Mouse (Mus musculus): ENCODE measurements around the gene Slc45a2. TPM values are rescaled to one million over a fixed set of nuclear protein-coding genes. Genes with fewer than 3 reads are reported as not detected.
A peak's percentile ranks its signal among the peaks of the same experiment; 100 is the strongest.

The Slc45a2 gene
- total and polyA plus RNA-seq, 2 experiments from 2014 or later, result 0.09 TPM; not detected in 1

DNA sequence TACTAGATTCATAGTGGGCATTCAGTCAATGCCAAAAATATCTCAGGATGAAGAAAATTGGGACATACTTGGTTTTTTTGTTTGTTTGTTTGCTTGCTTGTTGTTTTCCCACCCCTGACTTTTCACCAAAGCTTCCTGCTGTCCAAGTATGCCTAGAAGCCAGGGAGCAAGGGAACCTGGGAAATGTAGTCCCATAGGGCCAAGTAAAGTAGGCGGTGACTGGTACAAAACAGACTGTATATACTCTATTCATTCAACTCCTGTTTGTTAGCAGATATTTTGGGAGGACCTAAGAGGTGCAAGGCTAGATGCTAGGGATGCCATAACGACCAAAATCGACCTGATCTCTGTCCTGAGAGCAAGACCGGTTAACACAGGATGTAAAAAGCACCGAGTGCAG is 689 bp upstream of the Slc45a2 start:
- H3K9me3 ChIP-seq (ENCODE audit: low read length), result no peaks in the 10 kb centered on the region
- H3K36me3 ChIP-seq (ENCODE audit: insufficient read depth, low read length), result no peaks in the 10 kb centered on the region
- no peak overlapping the region for H3K4me3 ChIP-seq (ENCODE audit: low read length)
- H3K9ac ChIP-seq (replicated peaks; ENCODE audit: low read length), result no peak overlapping the region
- TF ChIP-seq CTCF (IDR thresholded peaks at IDR 0.05; ENCODE audit: low read depth), result no peak
- H3K4me2 ChIP-seq (ENCODE audit: low read depth, low read length), result 0 out of 2 replicates have a peak overlapping the region, but pooled peaks have one; percentile 7
- H3K27ac ChIP-seq, result no peak overlapping the region
- 53% methylated on average over 5 of the region's 5 CpGs for WGBS
- no peaks in the 10 kb centered on the region for H3K27me3 ChIP-seq (ENCODE audit: insufficient read depth, low read length)
- H3K4me1 ChIP-seq (ENCODE audit: insufficient read depth, low read length), result no peaks in the 10 kb centered on the region
- ATAC-seq (peak; percentile 73; the same call in 1 of the 2 replicates), DNase-seq (ENCODE audit: low spot score) (peak; percentile 36)

DNA sequence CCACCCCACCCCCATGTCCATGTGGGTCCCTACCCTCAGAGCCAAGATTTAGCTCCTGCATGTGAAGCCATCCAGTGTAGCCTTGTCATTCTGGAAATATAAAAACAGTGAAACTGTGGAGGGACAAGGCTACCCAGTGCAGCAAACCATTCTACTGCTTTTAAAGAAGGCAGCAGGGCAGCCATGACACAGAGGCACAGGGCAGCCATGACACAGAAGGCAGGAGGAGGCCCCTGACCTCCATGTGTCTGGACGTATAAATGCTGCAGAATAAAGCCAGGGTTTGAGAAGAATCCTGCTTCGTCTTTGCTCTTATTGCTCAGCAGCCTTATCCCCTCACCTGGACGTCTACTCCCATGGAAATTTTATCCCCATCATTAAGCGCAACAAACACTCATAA is 3.3 kb downstream of the Slc45a2 start:
- H3K4me1 ChIP-seq (ENCODE audit: insufficient read depth, low read length), result no peaks in the 10 kb centered on the region
- no peaks in the 10 kb centered on the region for H3K36me3 ChIP-seq (ENCODE audit: insufficient read depth, low read length)
- 89% methylated on average over 4 of the region's 4 CpGs for WGBS
- no peak overlapping the region for H3K27ac ChIP-seq
- H3K4me2 ChIP-seq (ENCODE audit: low read depth, low read length), result no peak overlapping the region
- no peaks in the 10 kb centered on the region for H3K9me3 ChIP-seq (ENCODE audit: low read length)
- TF ChIP-seq CTCF (IDR thresholded peaks at IDR 0.05; ENCODE audit: low read depth), result no peak
- no peak overlapping the region for H3K9ac ChIP-seq (replicated peaks; ENCODE audit: low read length)
- no peak for DNase-seq (ENCODE audit: low spot score)
- no peak for ATAC-seq
- H3K4me3 ChIP-seq (ENCODE audit: low read length), result no peak overlapping the region
- H3K27me3 ChIP-seq (ENCODE audit: insufficient read depth, low read length), result no peaks in the 10 kb centered on the region

DNA sequence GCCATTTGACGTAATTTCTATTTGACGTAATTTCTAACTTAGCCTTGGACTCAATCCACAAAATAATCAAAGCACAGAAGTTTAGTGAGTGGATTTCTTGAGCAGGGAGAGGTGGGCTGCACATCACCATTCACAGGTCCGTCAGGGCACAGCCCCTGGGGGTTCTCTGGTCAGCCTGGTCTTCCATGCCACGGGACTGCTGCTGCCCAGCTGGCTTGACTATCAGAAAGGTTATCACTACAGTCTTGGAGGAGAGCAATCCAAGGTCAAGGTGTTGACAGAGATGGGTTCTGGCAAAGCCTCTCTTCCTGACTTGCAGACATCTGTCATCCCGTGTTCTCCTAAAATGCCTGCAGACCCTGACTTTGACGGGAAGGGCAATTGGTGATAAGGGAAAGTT is 4.1 kb downstream of the Slc45a2 start:
- ATAC-seq (no peak), DNase-seq (ENCODE audit: low spot score) (no peak)
- Histone ChIP-seq H3K27ac (no peak overlapping the region), H3K4me1 (ENCODE audit: insufficient read depth, low read length) (no peaks in the 10 kb centered on the region), H3K4me3 (ENCODE audit: low read length) (no peak overlapping the region), H3K36me3 (ENCODE audit: insufficient read depth, low read length) (no peaks in the 10 kb centered on the region), H3K9me3 (ENCODE audit: low read length) (no peaks in the 10 kb centered on the region), H3K9ac (replicated peaks; ENCODE audit: low read length) (no peak overlapping the region), H3K27me3 (ENCODE audit: insufficient read depth, low read length) (no peaks in the 10 kb centered on the region), H3K4me2 (ENCODE audit: low read depth, low read length) (no peak overlapping the region)
- TF ChIP-seq CTCF (IDR thresholded peaks at IDR 0.05; ENCODE audit: low read depth), result no peak
- 87% methylated on average over 6 of the region's 6 CpGs for WGBS

DNA sequence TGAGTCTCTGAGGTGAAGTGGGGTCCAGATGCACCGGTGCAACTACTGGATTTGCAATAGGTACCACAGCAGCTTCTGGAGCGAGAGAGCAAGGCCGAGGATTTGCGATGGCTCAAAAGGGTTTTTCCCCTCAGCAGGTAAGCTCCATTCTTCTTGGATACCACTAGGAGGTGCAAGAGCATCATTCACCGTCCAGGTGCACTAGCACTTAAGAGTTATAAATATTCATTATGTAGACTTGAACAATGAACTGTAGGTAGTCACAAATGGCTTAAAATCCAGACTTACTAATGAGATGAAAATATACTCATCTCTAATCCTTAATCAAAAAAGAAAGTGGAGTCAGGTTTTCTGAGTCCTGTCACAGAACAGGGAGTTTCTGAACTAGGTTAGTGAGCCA is 8.2 kb downstream of the Slc45a2 start:
- ATAC-seq (no peak), DNase-seq (ENCODE audit: low spot score) (peak; percentile 46)
- Histone ChIP-seq H3K36me3 (ENCODE audit: insufficient read depth, low read length) (no peaks in the 10 kb centered on the region), H3K9me3 (ENCODE audit: low read length) (no peaks in the 10 kb centered on the region), H3K9ac (replicated peaks; ENCODE audit: low read length) (no peak overlapping the region), H3K27ac (no peak overlapping the region), H3K4me3 (ENCODE audit: low read length) (no peak overlapping the region), H3K27me3 (ENCODE audit: insufficient read depth, low read length) (no peaks in the 10 kb centered on the region), H3K4me2 (ENCODE audit: low read depth, low read length) (no peak overlapping the region), H3K4me1 (ENCODE audit: insufficient read depth, low read length) (no peaks in the 10 kb centered on the region)
- TF ChIP-seq CTCF (IDR thresholded peaks at IDR 0.05; ENCODE audit: low read depth), result peak; percentile 66
- WGBS, result 38% methylated on average over 5 of the region's 5 CpGs

DNA sequence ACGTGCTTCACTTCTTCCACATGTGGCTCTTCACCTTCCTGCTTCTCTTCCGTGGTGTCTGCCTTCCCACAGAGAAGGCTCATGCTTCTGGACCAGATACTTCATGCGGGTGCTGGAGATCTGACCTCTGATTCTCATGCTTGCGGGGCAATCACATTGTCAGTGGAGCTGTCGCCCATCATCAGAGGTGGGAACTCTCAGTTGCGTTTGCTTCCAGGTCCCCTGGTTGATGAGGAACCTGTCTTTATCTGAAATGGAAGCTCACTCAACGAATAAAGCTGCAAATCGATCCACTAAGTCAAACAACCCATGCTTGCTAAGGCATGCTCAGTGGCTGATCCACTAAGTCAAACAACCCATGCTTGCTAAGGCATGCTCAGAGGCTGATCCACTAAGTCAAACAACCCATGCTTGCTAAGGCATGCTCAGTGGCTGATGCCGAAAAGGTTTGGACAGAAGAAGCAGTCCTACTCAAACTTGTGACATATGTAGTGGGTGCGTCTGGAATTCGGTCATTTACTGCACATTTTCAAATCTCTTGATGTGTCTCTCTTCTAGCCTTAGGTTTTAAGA is 10.5 kb downstream of the Slc45a2 start:
- ATAC-seq (no peak), DNase-seq (ENCODE audit: low spot score) (no peak)
- H3K27me3 ChIP-seq (ENCODE audit: insufficient read depth, low read length), result no peaks in the 10 kb centered on the region
- no peak overlapping the region for H3K4me3 ChIP-seq (ENCODE audit: low read length)
- no peak overlapping the region for H3K4me2 ChIP-seq (ENCODE audit: low read depth, low read length)
- H3K36me3 ChIP-seq (ENCODE audit: insufficient read depth, low read length), result no peaks in the 10 kb centered on the region
- H3K9ac ChIP-seq (replicated peaks; ENCODE audit: low read length), result no peak overlapping the region
- H3K9me3 ChIP-seq (ENCODE audit: low read length), result no peaks in the 10 kb centered on the region
- 92% methylated on average over 11 of the region's 11 CpGs for WGBS
- no peak for TF ChIP-seq CTCF (IDR thresholded peaks at IDR 0.05; ENCODE audit: low read depth)
- no peak overlapping the region for H3K27ac ChIP-seq
- no peaks in the 10 kb centered on the region for H3K4me1 ChIP-seq (ENCODE audit: insufficient read depth, low read length)

DNA sequence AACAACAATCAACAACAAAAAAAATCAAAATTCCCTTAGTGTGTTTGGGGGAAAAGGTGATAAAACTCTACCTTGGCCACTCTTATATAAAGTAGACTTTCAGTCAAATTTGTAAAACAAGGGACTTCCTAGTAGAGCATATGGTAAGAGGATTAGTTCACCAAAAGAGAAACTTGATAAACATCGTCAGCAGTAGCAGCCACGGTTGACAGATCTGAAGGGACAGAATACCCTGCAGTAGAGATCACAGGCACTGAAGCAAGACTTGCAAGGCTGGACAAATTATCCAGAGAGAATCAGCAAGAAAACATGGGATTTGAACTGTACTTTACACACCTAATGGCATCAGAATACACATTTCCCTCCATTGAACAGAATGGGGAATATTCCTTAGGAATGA is 14.4 kb downstream of the Slc45a2 start:
- 56% methylated on average over 2 of the region's 2 CpGs for WGBS
- Histone ChIP-seq H3K4me3 (ENCODE audit: low read length) (no peak overlapping the region), H3K9me3 (ENCODE audit: low read length) (no peaks in the 10 kb centered on the region), H3K9ac (replicated peaks; ENCODE audit: low read length) (no peak overlapping the region), H3K4me2 (ENCODE audit: low read depth, low read length) (no peak overlapping the region), H3K36me3 (ENCODE audit: insufficient read depth, low read length) (no peaks in the 10 kb centered on the region), H3K4me1 (ENCODE audit: insufficient read depth, low read length) (no peaks in the 10 kb centered on the region), H3K27ac (no peak overlapping the region), H3K27me3 (ENCODE audit: insufficient read depth, low read length) (no peaks in the 10 kb centered on the region)
- no peak for DNase-seq (ENCODE audit: low spot score)
- TF ChIP-seq CTCF (IDR thresholded peaks at IDR 0.05; ENCODE audit: low read depth), result no peak
- no peak for ATAC-seq

DNA sequence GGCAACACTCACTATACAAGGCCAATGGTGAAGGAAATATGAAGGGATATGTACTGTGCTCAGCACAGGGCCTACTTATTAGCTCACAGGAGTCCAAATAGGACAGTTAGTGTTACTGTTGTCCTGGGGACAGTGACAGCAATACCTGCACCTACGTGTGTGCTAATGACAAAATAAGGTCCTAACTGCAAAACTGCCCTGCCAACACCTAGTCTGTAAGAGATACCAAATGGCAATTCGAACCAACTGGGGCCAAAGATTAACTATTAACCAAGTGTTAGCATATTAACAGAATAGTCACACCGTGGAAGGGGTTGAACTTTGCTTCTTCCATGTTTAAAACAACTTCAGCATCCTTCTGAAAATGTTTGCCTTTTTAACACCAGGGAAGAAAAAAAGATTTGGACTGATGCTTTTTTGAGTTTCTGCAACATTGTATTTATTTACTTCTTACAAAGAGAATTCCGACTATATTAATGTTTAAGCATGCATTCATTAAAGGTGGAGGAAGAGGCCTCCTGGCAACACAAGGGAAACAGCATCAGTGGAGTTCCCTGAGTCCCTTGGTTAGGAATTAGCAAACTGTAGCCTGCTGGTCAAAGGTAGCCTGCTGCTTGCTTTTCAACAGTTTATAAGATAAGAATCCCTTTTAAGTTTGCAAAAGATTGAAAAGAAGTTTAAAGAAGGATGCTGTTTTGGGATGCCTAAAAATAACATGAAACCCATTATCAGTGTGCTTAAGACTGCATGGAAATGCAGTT is 26.5 kb downstream of the Slc45a2 start:
- no peak for TF ChIP-seq CTCF (IDR thresholded peaks at IDR 0.05; ENCODE audit: low read depth)
- 67% methylated on average over 4 of the region's 4 CpGs for WGBS

More for the DNA sequence above, 26.5 kb downstream of the Slc45a2 start:
- no peak for DNase-seq (ENCODE audit: low spot score)
- ATAC-seq, result no peak
- Histone ChIP-seq H3K4me2 (ENCODE audit: low read depth, low read length) (no peak overlapping the region), H3K9ac (replicated peaks; ENCODE audit: low read length) (no peak overlapping the region), H3K27ac (no peak overlapping the region), H3K4me3 (ENCODE audit: low read length) (no peak overlapping the region), H3K4me1 (ENCODE audit: insufficient read depth, low read length) (no peaks in the 10 kb centered on the region), H3K27me3 (ENCODE audit: insufficient read depth, low read length) (no peaks in the 10 kb centered on the region), H3K36me3 (ENCODE audit: insufficient read depth, low read length) (no peaks in the 10 kb centered on the region), H3K9me3 (ENCODE audit: low read length) (no peaks in the 10 kb centered on the region)

All from hindbrain, postnatal 0 days (tissue).